Mouse (Mus musculus) ES-E14 (cell line): ENCODE data around the gene Bcl11b.

Source experiments
- CHD2 ChIP-seq: IDR thresholded peaks from 2 replicates; pipeline ENCODE4 v1.6.1; 2014; ENCODE audit warnings: mild to moderate bottlenecking, low read depth, low read length, inconsistent platforms
- MAFK ChIP-seq: IDR thresholded peaks from 2 replicates; pipeline ENCODE4 v1.6.1; 2014; ENCODE audit warnings: mild to moderate bottlenecking, low read depth, low read length, inconsistent platforms; ENCODE audit not compliant: insufficient read depth
- ZC3H11A ChIP-seq: IDR thresholded peaks from 2 replicates; pipeline ENCODE4 v1.6.1; 2012; ENCODE audit warnings: low read depth, mild to moderate bottlenecking, inconsistent platforms, low read length, borderline replicate concordance
- ZNF384 ChIP-seq: IDR thresholded peaks from 2 replicates; pipeline ENCODE4 v1.6.1; 2012; ENCODE audit warnings: low read depth, low read length, inconsistent platforms

DNA sequence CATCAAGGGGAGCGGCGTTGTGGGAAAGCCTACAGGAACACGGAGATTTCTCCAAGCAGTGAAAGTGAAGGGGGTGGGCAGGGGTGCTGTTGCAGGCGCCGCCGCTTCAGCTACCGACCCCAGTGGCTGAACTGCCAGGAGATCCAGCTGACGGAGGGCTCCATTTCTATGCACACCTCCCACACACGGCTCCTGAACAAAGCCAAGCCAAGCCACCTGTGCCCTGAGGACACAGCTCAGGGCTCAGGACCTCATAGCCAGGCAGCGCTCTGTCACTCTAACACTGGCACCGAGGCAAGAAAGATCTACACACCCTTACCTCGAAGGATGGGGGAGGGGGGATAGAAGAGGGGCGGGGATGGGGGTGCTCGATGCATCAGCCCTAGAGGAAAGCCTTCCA, 25.3 kb downstream of the Bcl11b start:
- TF ChIP-seq MAFK = no peak
- no peak for TF ChIP-seq CHD2
- TF ChIP-seq ZC3H11A = no peak
- no peak for TF ChIP-seq ZNF384
